Comparison of ENCODE assay signal across 15 mouse cellular contexts in the genomic region with DNA sequence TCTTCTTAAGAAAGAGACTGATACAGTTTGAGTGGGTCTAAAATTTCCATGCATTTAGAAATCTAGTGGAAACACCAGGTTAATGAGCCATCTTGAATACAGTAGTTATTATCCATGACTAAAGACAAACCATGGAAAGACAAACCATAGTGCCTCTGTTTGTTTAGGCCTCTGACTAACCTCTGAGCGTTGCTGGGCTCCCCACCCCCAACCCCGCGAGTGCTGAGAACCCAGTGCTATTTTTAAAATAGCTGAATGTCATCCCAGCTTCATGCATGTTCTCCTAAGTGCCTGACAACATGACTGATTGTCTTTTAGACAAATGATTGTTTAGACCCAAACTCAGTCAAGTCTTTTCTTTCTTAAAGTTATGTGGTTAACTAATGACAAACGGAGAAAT. TPM values are rescaled to one million over a fixed set of nuclear protein-coding genes. Genes with fewer than 3 reads are reported as not detected.
DNase-seq lines count a peak whose midpoint lies in the region; ATAC-seq and TF ChIP-seq lines count a peak whose summit lies in the region.
"Had no signal": no experiment of that assay in that cellular context is flagged by ENCODE, and none has a peak within 500 bp of the region (broad histone marks: within the 10 kb centered on the region; RNA-seq: fewer than 3 reads in every experiment).

No protein-coding gene starts in this region.

- no peaks in the 10 kb centered on the region; the same call in 1 of the 2 replicates for H3K27me3 ChIP-seq in embryonic facial prominence, embryonic 14.5 days (replicated peaks; ENCODE audit: control insufficient read depth, insufficient read depth, low read length)
- H3K27me3 ChIP-seq in heart, embryonic 14.5 days (ENCODE audit: control insufficient read depth, insufficient read depth, low read length) = no peaks in the 10 kb centered on the region
- H3K27me3 ChIP-seq in midbrain, embryonic 10.5 days (ENCODE audit: low read depth, poor library complexity, severe bottlenecking) = no peaks in the 10 kb centered on the region
- no peaks in the 10 kb centered on the region for H3K27me3 ChIP-seq in hindbrain, postnatal 0 days (ENCODE audit: insufficient read depth, low read length)
- H3K27me3 ChIP-seq: hindbrain, embryonic 15.5 days; neural tube, embryonic 15.5 days had no signal

- H3K9ac ChIP-seq in embryonic facial prominence, embryonic 14.5 days (ENCODE audit: low read depth, low read length) = no peak overlapping the region
- no peak overlapping the region; the same call in 1 of the 2 replicates for H3K9ac ChIP-seq in heart, embryonic 14.5 days (ENCODE audit: low read length)
- no peak overlapping the region for H3K9ac ChIP-seq in hindbrain, postnatal 0 days (replicated peaks; ENCODE audit: low read length)
- H3K9ac ChIP-seq: hindbrain, embryonic 15.5 days; neural tube, embryonic 15.5 days had no signal

- no peaks in the 10 kb centered on the region for H3K36me3 ChIP-seq in embryonic facial prominence, embryonic 14.5 days (ENCODE audit: control insufficient read depth, insufficient read depth, low read length)
- H3K36me3 ChIP-seq in heart, embryonic 14.5 days (ENCODE audit: control insufficient read depth, insufficient read depth, low read length) = no peaks in the 10 kb centered on the region
- no peaks in the 10 kb centered on the region for H3K36me3 ChIP-seq in midbrain, embryonic 10.5 days
- H3K36me3 ChIP-seq in hindbrain, postnatal 0 days (ENCODE audit: insufficient read depth, low read length) = no peaks in the 10 kb centered on the region
- H3K36me3 ChIP-seq: hindbrain, embryonic 15.5 days; neural tube, embryonic 15.5 days had no signal

- H3K4me2 ChIP-seq in embryonic facial prominence, embryonic 14.5 days (ENCODE audit: low read depth, low read length) = no peak overlapping the region
- H3K4me2 ChIP-seq in heart, embryonic 14.5 days (ENCODE audit: low read length) = peak overlapping the region; percentile 0; the same call in 1 of the 2 replicates
- no peak overlapping the region for H3K4me2 ChIP-seq in hindbrain, postnatal 0 days (ENCODE audit: low read depth, low read length)
- H3K4me2 ChIP-seq: hindbrain, embryonic 15.5 days; midbrain, embryonic 11.5 days; neural tube, embryonic 15.5 days had no signal

- DNase-seq in urinary bladder, postnatal 14 days (ENCODE audit: low spot score) = peak; percentile 24
- DNase-seq in urinary bladder, adult 2 months (ENCODE audit: low spot score) = no peak
- DNase-seq in embryonic facial prominence, embryonic 14.5 days (ENCODE audit: low spot score) = no peak
- peak; percentile 57 for DNase-seq in thymus, postnatal 4 days
- no peak for DNase-seq in layer of hippocampus, adult 9-11 months
- no peak for DNase-seq in midbrain, embryonic 10.5 days (ENCODE audit: low spot score)
- no peak for DNase-seq in hindbrain, postnatal 0 days (ENCODE audit: low spot score)
- DNase-seq: kidney, postnatal 10 days; lung, adult 2 months had no signal

- no peak overlapping the region for H3K4me3 ChIP-seq in embryonic facial prominence, embryonic 14.5 days (ENCODE audit: low read depth, low read length)
- H3K4me3 ChIP-seq in heart, embryonic 14.5 days (ENCODE audit: control insufficient read depth in 1 of 2, insufficient read depth in 1 of 2, low read depth in 1 of 2, low read length in 2 of 2) = no peak overlapping the region
- H3K4me3 ChIP-seq in midbrain, embryonic 10.5 days = no peak overlapping the region
- no peak overlapping the region for H3K4me3 ChIP-seq in hindbrain, postnatal 0 days (ENCODE audit: low read length)
- H3K4me3 ChIP-seq: hindbrain, embryonic 15.5 days; neural tube, embryonic 15.5 days had no signal

- no peak for TF ChIP-seq CTCF in hindbrain, postnatal 0 days (IDR thresholded peaks at IDR 0.05; ENCODE audit: low read depth)

- no peaks in the 10 kb centered on the region for H3K9me3 ChIP-seq in embryonic facial prominence, embryonic 14.5 days (ENCODE audit: control insufficient read depth, low read length)
- no peaks in the 10 kb centered on the region for H3K9me3 ChIP-seq in heart, embryonic 14.5 days (ENCODE audit: control insufficient read depth, low read length)
- no peaks in the 10 kb centered on the region for H3K9me3 ChIP-seq in midbrain, embryonic 10.5 days (replicated peaks)
- H3K9me3 ChIP-seq in hindbrain, postnatal 0 days (ENCODE audit: low read length) = no peaks in the 10 kb centered on the region
- H3K9me3 ChIP-seq: hindbrain, embryonic 15.5 days; neural tube, embryonic 15.5 days had no signal

- 27% methylated on average over 4 of the region's 4 CpGs for WGBS in embryonic facial prominence, embryonic 14.5 days
- 10% methylated on average over 4 of the region's 4 CpGs for WGBS in heart, embryonic 14.5 days
- 60% methylated on average over 4 of the region's 4 CpGs for WGBS in midbrain, embryonic 10.5 days
- 39% methylated on average over 4 of the region's 4 CpGs for WGBS in hindbrain, postnatal 0 days

- peaks cover 29% of the 10 kb centered on the region for H3K4me1 ChIP-seq in embryonic facial prominence, embryonic 14.5 days (ENCODE audit: control insufficient read depth, insufficient read depth, low read length)
- H3K4me1 ChIP-seq in heart, embryonic 14.5 days (ENCODE audit: control insufficient read depth in 2 of 2, insufficient read depth in 2 of 2, low read length in 2 of 2) = peaks cover 8 to 18% of the 10 kb centered on the region in 2 experiments
- peaks cover 15% of the 10 kb centered on the region for H3K4me1 ChIP-seq in midbrain, embryonic 10.5 days
- no peaks in the 10 kb centered on the region for H3K4me1 ChIP-seq in hindbrain, postnatal 0 days (ENCODE audit: insufficient read depth, low read length)
- H3K4me1 ChIP-seq: hindbrain, embryonic 15.5 days; neural tube, embryonic 15.5 days had no signal

- peak overlapping the region; percentile 55; the same call in 1 of the 2 replicates for H3K27ac ChIP-seq in embryonic facial prominence, embryonic 14.5 days (replicated peaks; ENCODE audit: low read depth, low read length)
- peak overlapping the region; percentile 25 to 79; a peak in 3 of 4 replicates for H3K27ac ChIP-seq in heart, embryonic 14.5 days (replicated peaks in 1 of 2; ENCODE audit: control insufficient read depth in 1 of 2, insufficient read depth in 1 of 2, low read depth in 2 of 2, low read length in 2 of 2)
- no peak overlapping the region for H3K27ac ChIP-seq in midbrain, embryonic 10.5 days (replicated peaks)
- no peak overlapping the region for H3K27ac ChIP-seq in hindbrain, postnatal 0 days
- H3K27ac ChIP-seq: hindbrain, embryonic 15.5 days; neural tube, embryonic 15.5 days; stomach, postnatal 0 days had no signal

- no peak for ATAC-seq in embryonic facial prominence, embryonic 14.5 days (ENCODE audit: low read depth)
- ATAC-seq in heart, embryonic 14.5 days (ENCODE audit: insufficient number of reproducible peaks, insufficient read depth, low FRiP score, low read depth) = no peak
- no peak for ATAC-seq in hindbrain, postnatal 0 days
- ATAC-seq: forebrain, embryonic 14.5 days had no signal

RNA-seq across cellular contexts. Expression of gene Slc38a6, which starts 39.0 kb away (rescaled TPM):
- polyA plus RNA-seq in urinary bladder, adult 2 months (2012; rRNA removed) = 14.6 and 18.2 TPM in 2 replicates
- polyA plus RNA-seq in embryonic facial prominence, embryonic 14.5 days (2014; fragmentation: Nextera tagmentation; extraction: Ambion mirVana) = 13.3 and 13.4 TPM in 2 replicates
- polyA plus RNA-seq in heart, embryonic 14.5 days (2014; fragmentation: Nextera tagmentation; extraction: Ambion mirVana) = 6.4 and 8.9 TPM in 2 replicates
- 7.0 and 9.7 TPM in 2 replicates for polyA plus RNA-seq in midbrain, embryonic 10.5 days (2016; fragmentation: Nextera tagmentation; extraction: Ambion mirVana)
- 26.5 and 45.4 TPM in 2 replicates for total RNA-seq in hindbrain, postnatal 0 days (2014; rRNA removed)
- 6.4 and 10.7 TPM in 2 replicates for polyA plus RNA-seq in hindbrain, postnatal 0 days (2015; fragmentation: Nextera tagmentation; extraction: Ambion mirVana)

RNA-seq across cellular contexts. Expression of gene Trmt5, which starts 39.1 kb away (rescaled TPM):
- polyA plus RNA-seq in urinary bladder, adult 2 months (2012; rRNA removed) = 13.6 and 14.0 TPM in 2 replicates
- 15.4 and 20.7 TPM in 2 replicates for polyA plus RNA-seq in embryonic facial prominence, embryonic 14.5 days (2014; fragmentation: Nextera tagmentation; extraction: Ambion mirVana)
- polyA plus RNA-seq in heart, embryonic 14.5 days (2014; fragmentation: Nextera tagmentation; extraction: Ambion mirVana) = 14.1 and 16.5 TPM in 2 replicates
- polyA plus RNA-seq in midbrain, embryonic 10.5 days (2016; fragmentation: Nextera tagmentation; extraction: Ambion mirVana) = 18.6 and 22.6 TPM in 2 replicates
- 6.6 and 9.7 TPM in 2 replicates for total RNA-seq in hindbrain, postnatal 0 days (2014; rRNA removed)
- polyA plus RNA-seq in hindbrain, postnatal 0 days (2015; fragmentation: Nextera tagmentation; extraction: Ambion mirVana) = 15.0 TPM in 2 replicates

Comparison
In these comparisons a context has a peak if more than half of its experiments do, and no peak if none do; other contexts are left out.
1. DNase-seq: peak in urinary bladder, postnatal 14 days (single experiment) and thymus, postnatal 4 days (single experiment); none in urinary bladder, adult 2 months (single experiment), embryonic facial prominence, embryonic 14.5 days (single experiment), layer of hippocampus, adult 9-11 months (single experiment), midbrain, embryonic 10.5 days (single experiment) and hindbrain, postnatal 0 days (single experiment).
2. H3K27ac ChIP-seq: peak in embryonic facial prominence, embryonic 14.5 days (single experiment) and heart, embryonic 14.5 days (2 of 2); none in midbrain, embryonic 10.5 days (single experiment) and hindbrain, postnatal 0 days (single experiment).